Mouse (Mus musculus) hindbrain, postnatal 0 days (tissue): ENCODE data around the gene Pheta2. TPM values are rescaled to one million over a fixed set of nuclear protein-coding genes. Genes with fewer than 3 reads are reported as not detected.

Experiments used
- ATAC-seq: fragments of 200-750 bp; cut with Nextera tagmentation; 2 replicates; pipeline ENCODE4 v1.8.0; 2017; ENCODE audit warnings: mild to moderate bottlenecking, moderate TSS enrichment, moderate library complexity
- DNase-seq: peaks from one replicate; pipeline ENCODE4 v3.0.0-alpha.2; 2015; ENCODE audit warnings: low spot score
- H3K27ac ChIP-seq: fragments of 300-500 bp; sonication (generic); 2 replicates; pipeline ENCODE4 v1.5.1; 2014; ENCODE audit warnings: mild to moderate bottlenecking
- H3K27me3 ChIP-seq: fragments of 300-500 bp; sonication (generic); 2 replicates; pipeline ENCODE4 v1.6.1; 2014; ENCODE audit warnings: low read length, mixed read lengths; ENCODE audit not compliant: insufficient read depth
- H3K36me3 ChIP-seq: fragments of 300-500 bp; sonication (generic); 2 replicates; pipeline ENCODE4 v1.6.1; 2014; ENCODE audit warnings: low read length, mixed read lengths; ENCODE audit not compliant: insufficient read depth
- H3K4me1 ChIP-seq: fragments of 300-500 bp; sonication (generic); 2 replicates; pipeline ENCODE4 v1.6.1; 2014; ENCODE audit warnings: antibody characterized with exemption, low read length, mixed read lengths; ENCODE audit not compliant: insufficient read depth
- H3K4me2 ChIP-seq: fragments of 300-500 bp; sonication (generic); 2 replicates; pipeline ENCODE4 v1.6.1; 2014; ENCODE audit warnings: low read depth, mild to moderate bottlenecking, low read length, moderate library complexity, mixed read lengths
- H3K4me3 ChIP-seq: fragments of 300-500 bp; sonication (generic); 2 replicates; pipeline ENCODE4 v1.5.1; 2014; ENCODE audit warnings: low read length
- H3K9ac ChIP-seq: fragments of 300-500 bp; sonication (generic); replicated peaks from 2 replicates; pipeline ENCODE4 v1.6.1; 2014; ENCODE audit warnings: mild to moderate bottlenecking, low read length, moderate library complexity, mixed read lengths
- H3K9me3 ChIP-seq: fragments of 300-500 bp; sonication (generic); 2 replicates; pipeline ENCODE4 v1.6.1; 2016; ENCODE audit warnings: low read length, mixed read lengths
- CTCF ChIP-seq: IDR thresholded peaks from 2 replicates; pipeline ENCODE4 v1.5.1; 2016; ENCODE audit warnings: antibody characterized with exemption, control low read depth, low read depth
- WGBS: fragments of 180-500 bp; shearing (Covaris S2); extraction: QIAGEN DNeasy Blood & Tissue Kit; methylation state at CpG from one replicate; pipeline ENCODE4 v1.1.7; 2014; 5-methylcytosine and 5-hydroxymethylcytosine counted together
- polyA plus RNA-seq: library from polyadenylated mRNA; unstranded; fragments of >200 nt; fragmentation: Nextera tagmentation; extraction: Ambion mirVana; gene quantifications from 2 replicates; pipeline ENCODE4 v1.2.1, GENCODE M21; 2015
- total RNA-seq: library from RNA; depleted of rRNA; stranded (reverse); fragments of >200 nt; gene quantifications from 2 replicates; pipeline ENCODE4 v1.2.3, GENCODE M21; 2014

Gene Pheta2
- total and polyA plus RNA-seq, 2 experiments from 2014 or later, result 1.2 to 1.4 TPM

- 73% methylated on average over 5 of the region's 5 CpGs for WGBS
- ATAC-seq, result no peak
- Histone ChIP-seq H3K9ac (no peak overlapping the region), H3K36me3 (no peaks in the 10 kb centered on the region), H3K4me3 (no peak overlapping the region), H3K4me2 (no peak overlapping the region), H3K4me1 (peaks cover 3% of the 10 kb centered on the region; the same call in 1 of the 2 replicates), H3K9me3 (no peaks in the 10 kb centered on the region), H3K27ac (peak overlapping the region; percentile 69; the same call in 1 of the 2 replicates), H3K27me3 (no peaks in the 10 kb centered on the region)
- no peak for DNase-seq
- no peak for TF ChIP-seq CTCF
Measured at GRCm38 (mm10) chr15:82377701-82378100, 39.0 kb downstream of the Pheta2 start.

DNA sequence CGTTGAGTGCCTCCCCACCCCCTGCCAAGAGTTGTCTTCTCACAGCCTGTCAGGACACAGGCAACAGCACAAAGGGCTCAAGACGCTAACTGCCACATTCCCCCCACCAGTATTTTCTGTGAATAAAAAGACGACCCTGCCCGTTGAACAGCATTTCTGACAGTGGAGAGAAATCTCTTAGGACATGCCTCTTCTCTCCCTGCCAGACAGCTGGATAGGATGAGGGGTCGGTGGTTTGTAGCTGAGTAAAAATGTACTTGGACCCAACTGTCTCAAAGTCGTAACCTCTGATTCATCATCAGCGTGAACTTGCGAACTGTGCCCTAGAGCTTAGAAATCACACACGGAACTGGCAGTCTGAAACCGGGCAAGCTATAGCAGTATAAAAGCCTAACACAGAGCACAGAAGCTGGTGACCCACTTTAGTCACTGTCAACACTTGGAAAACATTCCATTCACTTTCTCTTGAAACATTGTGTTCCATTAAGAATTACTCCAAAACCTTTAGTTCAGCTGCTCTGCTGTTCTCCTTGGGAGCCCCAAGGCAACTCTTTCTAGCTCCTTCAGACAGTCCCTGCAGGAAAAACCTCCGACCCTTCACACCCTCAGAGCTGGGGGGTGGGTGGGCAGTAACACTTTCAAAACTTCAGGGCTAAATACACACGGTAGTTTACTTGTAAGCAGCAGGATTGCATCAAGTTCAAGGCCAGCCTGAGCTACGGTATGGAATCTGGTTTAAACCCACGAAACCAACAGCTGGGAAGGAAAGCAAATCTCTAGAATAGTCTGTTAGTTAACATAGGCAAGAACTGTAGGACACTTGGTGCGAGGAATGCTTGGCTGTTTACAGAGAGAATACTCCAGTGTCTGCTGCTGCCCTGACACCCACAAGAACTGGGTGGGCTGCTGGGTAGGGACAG is 39.8 kb downstream of the Pheta2 start:
- WGBS, result 40% methylated on average over 15 of the region's 15 CpGs
- peak overlapping the region; percentile 69 for H3K27ac ChIP-seq
- H3K4me2 ChIP-seq, result no peak overlapping the region

DNA sequence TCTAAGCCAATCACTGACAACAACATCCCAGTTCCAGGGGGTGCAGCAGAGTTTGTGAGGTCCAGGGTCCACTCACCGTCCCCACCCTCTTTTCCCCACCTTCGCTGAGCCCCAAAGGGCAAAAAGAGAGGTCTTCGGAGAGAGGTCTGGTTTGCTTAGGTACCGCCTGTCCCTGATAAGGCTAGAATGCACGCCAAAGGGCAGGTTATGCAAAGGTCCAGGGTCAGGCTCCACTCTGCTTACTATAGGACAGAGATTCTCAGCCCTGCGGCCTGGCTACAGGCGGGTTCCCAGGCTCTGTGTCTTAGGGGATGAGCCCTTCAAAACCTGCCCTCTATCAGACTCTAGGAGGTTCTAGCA is 40.7 kb downstream of the Pheta2 start:
- peak overlapping the region; percentile 59 for H3K4me2 ChIP-seq
- H3K27ac ChIP-seq, result peak overlapping the region; percentile 69; the same call in 1 of the 2 replicates
- H3K4me1 ChIP-seq, result peaks cover 3% of the 10 kb centered on the region; the same call in 1 of the 2 replicates
- TF ChIP-seq CTCF, result no peak
- no peaks in the 10 kb centered on the region for H3K9me3 ChIP-seq
- 37% methylated on average over 7 of the region's 7 CpGs for WGBS
- no peaks in the 10 kb centered on the region for H3K27me3 ChIP-seq
- peak overlapping the region; percentile 3; the same call in 1 of the 2 replicates for H3K9ac ChIP-seq
- ATAC-seq (peak; percentile 9; the same call in 1 of the 2 replicates), DNase-seq (no peak)
- H3K36me3 ChIP-seq, result no peaks in the 10 kb centered on the region
- H3K4me3 ChIP-seq, result peak overlapping the region; percentile 26

More for the DNA sequence above, 39.8 kb downstream of the Pheta2 start:
- Histone ChIP-seq H3K4me3 (no peak overlapping the region), H3K9ac (no peak overlapping the region), H3K9me3 (no peaks in the 10 kb centered on the region), H3K36me3 (no peaks in the 10 kb centered on the region), H3K27me3 (no peaks in the 10 kb centered on the region), H3K4me1 (peaks cover 3% of the 10 kb centered on the region; the same call in 1 of the 2 replicates)
- ATAC-seq (0 out of 2 replicates have a peak, but pooled peaks have one; percentile 52), DNase-seq (peak; percentile 36)
- TF ChIP-seq CTCF, result no peak

DNA sequence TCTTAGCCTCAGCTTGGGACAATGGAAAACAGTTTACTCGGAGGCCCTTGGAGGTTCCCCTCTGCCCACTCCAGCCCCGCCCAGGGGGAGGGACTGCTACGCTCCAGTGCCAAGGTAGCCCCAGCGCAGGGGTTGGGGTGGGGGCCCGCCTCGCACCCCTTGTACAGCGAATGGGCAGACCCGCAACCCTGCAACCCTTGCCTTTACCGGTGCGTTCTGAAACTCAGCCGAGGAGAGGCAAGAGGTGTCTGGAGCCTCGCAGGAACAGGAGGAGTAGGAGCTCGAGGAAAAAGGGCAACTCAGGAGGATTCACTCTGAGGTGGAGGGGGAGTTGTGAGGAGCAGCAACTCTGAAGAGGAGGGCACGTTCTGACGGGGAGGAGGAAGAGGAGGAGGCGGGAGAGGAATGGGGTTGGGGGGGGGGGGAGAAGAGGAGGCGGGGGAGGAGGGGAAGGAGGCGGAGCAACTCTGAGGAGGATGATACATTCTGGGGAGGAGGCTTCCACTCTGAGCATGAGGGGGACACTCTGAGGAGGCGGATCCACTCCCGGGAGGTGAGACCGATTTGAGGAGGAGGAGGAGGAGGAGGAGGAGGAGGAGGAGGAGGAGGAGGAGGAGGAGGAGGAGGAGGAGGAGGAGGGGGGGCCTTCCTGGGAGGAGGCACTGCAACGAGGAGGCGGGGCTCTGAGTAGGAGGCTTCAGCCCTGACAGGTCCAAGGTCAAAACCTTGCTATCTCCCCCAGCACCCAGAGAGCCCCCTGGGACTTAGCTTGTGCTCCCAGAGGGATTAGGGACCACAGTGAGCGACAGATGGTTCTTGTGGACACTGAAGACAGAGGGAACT is 41.4 kb downstream of the Pheta2 start, which contains the start of gene Cyp2d22:
TSS of gene Cyp2d22 (minus strand) at position 390 of the 843 bp plus-strand sequence.
- Histone ChIP-seq H3K36me3 (no peaks in the 10 kb centered on the region), H3K27me3 (no peaks in the 10 kb centered on the region), H3K4me1 (peaks cover 3% of the 10 kb centered on the region; the same call in 1 of the 2 replicates), H3K4me3 (peak within 1 kb of the TSS; percentile 26), H3K4me2 (peak within 1 kb of the TSS; percentile 59), H3K27ac (peak within 1 kb of the TSS; percentile 69; the same call in 1 of the 2 replicates), H3K9me3 (no peaks in the 10 kb centered on the region), H3K9ac (peak within 1 kb of the TSS; percentile 3)
- peak; percentile 68; the same call in 1 of the 2 replicates for ATAC-seq
- no peak for TF ChIP-seq CTCF
- WGBS, result 2% methylated on average over 18 of the region's 24 CpGs
- DNase-seq, result peak; percentile 27

DNA sequence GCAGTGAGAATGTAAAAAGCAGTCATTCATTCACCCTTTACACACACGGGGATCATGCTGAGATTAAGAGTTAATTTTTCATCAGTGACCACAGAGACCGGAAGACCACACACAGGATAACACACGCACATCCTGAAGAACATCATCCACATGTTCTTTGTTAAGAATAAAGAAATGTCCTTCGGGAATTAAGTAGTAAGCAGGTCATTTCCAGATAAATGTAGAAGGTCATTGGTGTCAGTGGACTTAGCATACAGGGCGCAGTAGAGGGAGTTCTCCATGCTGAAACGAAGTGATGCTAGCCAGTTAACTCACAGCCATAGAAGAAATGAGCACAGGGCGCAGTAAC is 41.9 kb downstream of the Pheta2 start:
- H3K4me3 ChIP-seq, result peak overlapping the region; percentile 26
- H3K9ac ChIP-seq, result no peak overlapping the region; the same call in 1 of the 2 replicates
- no peak for TF ChIP-seq CTCF
- ATAC-seq (no peak), DNase-seq (no peak)
- H3K9me3 ChIP-seq, result no peaks in the 10 kb centered on the region
- no peaks in the 10 kb centered on the region for H3K27me3 ChIP-seq
- H3K4me2 ChIP-seq, result peak overlapping the region; percentile 59
- WGBS, result 31% methylated on average over 7 of the region's 7 CpGs
- no peak overlapping the region for H3K27ac ChIP-seq
- no peaks in the 10 kb centered on the region for H3K36me3 ChIP-seq
- peaks cover 3% of the 10 kb centered on the region; the same call in 1 of the 2 replicates for H3K4me1 ChIP-seq

- 0 out of 2 replicates have a peak, but pooled peaks cover 3% of the 10 kb centered on the region for H3K4me1 ChIP-seq
- no peak for ATAC-seq
- no peaks in the 10 kb centered on the region for H3K9me3 ChIP-seq
- 93% methylated on average over 2 of the region's 2 CpGs for WGBS
- H3K27ac ChIP-seq, result no peak overlapping the region
- DNase-seq, result no peak
- H3K4me3 ChIP-seq, result no peak overlapping the region
- H3K36me3 ChIP-seq, result no peaks in the 10 kb centered on the region
- H3K4me2 ChIP-seq, result no peak overlapping the region
- no peak for TF ChIP-seq CTCF
- no peak overlapping the region for H3K9ac ChIP-seq
- H3K27me3 ChIP-seq, result no peaks in the 10 kb centered on the region
Measured at GRCm38 (mm10) chr15:82382441-82382840, 43.7 kb downstream of the Pheta2 start.
